Mouse (Mus musculus) right cerebral cortex, postnatal 10 days (tissue): ENCODE results near the gene Wnt16.
A peak's percentile ranks its signal among the peaks of the same experiment; 100 is the strongest.

ENCODE experiments used
- DNase-seq, 2 experiments: peaks; one replicate each; pipeline ENCODE4 v3.0.0; 2021; ENCODE audit warnings: low spot score in 2 of 2

Wnt16 gene

GRCm38 (mm10) chr6:22325364-22326072, 37.5 kb downstream of the Wnt16 start:
- peak; percentile 83 to 89 for DNase-seq

- DNase-seq, result no peak
These were observed 38.3 kb downstream of the Wnt16 start for GRCm38 (mm10) chr6:22326289-22326688.

- DNase-seq, result no peak
These were observed 39.1 kb downstream of the Wnt16 start for GRCm38 (mm10) chr6:22327091-22327490.

GRCm38 (mm10) chr6:22327931-22328330, 39.9 kb downstream of the Wnt16 start:
- DNase-seq, result no peak

- no peak for DNase-seq
These were observed 42.3 kb downstream of the Wnt16 start for GRCm38 (mm10) chr6:22330169-22330960.

- DNase-seq, result no peak
These were observed 44.5 kb downstream of the Wnt16 start for GRCm38 (mm10) chr6:22332548-22332947.

- DNase-seq, result no peak
These were observed 51.9 kb downstream of the Wnt16 start for GRCm38 (mm10) chr6:22339763-22340542.

GRCm38 (mm10) chr6:22340779-22341178, 52.8 kb downstream of the Wnt16 start:
- DNase-seq, result no peak

- DNase-seq, result no peak
These were observed 55.3 kb downstream of the Wnt16 start for GRCm38 (mm10) chr6:22343292-22343691.

GRCm38 (mm10) chr6:22343706-22344105, 55.7 kb downstream of the Wnt16 start:
- no peak for DNase-seq

GRCm38 (mm10) chr6:22344443-22344842, 56.4 kb downstream of the Wnt16 start:
- no peak for DNase-seq

- DNase-seq, result no peak
These were observed 59.3 kb downstream of the Wnt16 start for GRCm38 (mm10) chr6:22347132-22347902.
